Mouse (Mus musculus) liver, embryonic 15.5 days (tissue): Measurements from ENCODE around the gene Akap12. TPM values are rescaled to one million over a fixed set of nuclear protein-coding genes. Genes with fewer than 3 reads are reported as not detected.

Experiments used
- ATAC-seq: fragments of 200-750 bp; cut with Nextera tagmentation; 2 replicates; pipeline ENCODE4 v1.8.0; 2017; ENCODE audit warnings: moderate number of reproducible peaks, mild to moderate bottlenecking, moderate library complexity; ENCODE audit not compliant: insufficient read depth
- H3K27ac ChIP-seq: fragments of 300-500 bp; sonication (generic); replicated peaks from 2 replicates; pipeline ENCODE4 v1.5.1; 2015; ENCODE audit warnings: mild to moderate bottlenecking, inconsistent platforms
- H3K27me3 ChIP-seq: fragments of 300-500 bp; sonication (generic); 2 replicates; pipeline ENCODE4 v1.6.1; 2015; ENCODE audit warnings: mild to moderate bottlenecking, inconsistent platforms
- H3K36me3 ChIP-seq: fragments of 300-500 bp; sonication (generic); replicated peaks from 2 replicates; pipeline ENCODE4 v1.6.1; 2015; ENCODE audit warnings: moderate library complexity, mild to moderate bottlenecking, inconsistent platforms
- H3K4me1 ChIP-seq: fragments of 300-500 bp; sonication (generic); replicated peaks from 2 replicates; pipeline ENCODE4 v1.6.1; 2015; ENCODE audit warnings: inconsistent platforms
- H3K4me2 ChIP-seq: fragments of 300-500 bp; sonication (generic); 2 replicates; pipeline ENCODE4 v1.6.1; 2015; ENCODE audit warnings: moderate library complexity, mild to moderate bottlenecking, inconsistent platforms
- H3K4me3 ChIP-seq: fragments of 300-500 bp; sonication (generic); replicated peaks from 2 replicates; pipeline ENCODE4 v1.5.1; 2015; ENCODE audit warnings: mild to moderate bottlenecking, inconsistent platforms
- H3K9ac ChIP-seq: fragments of 300-500 bp; sonication (generic); 2 replicates; pipeline ENCODE4 v1.6.1; 2015; ENCODE audit warnings: moderate library complexity, mild to moderate bottlenecking, inconsistent platforms
- H3K9me3 ChIP-seq: fragments of 300-500 bp; sonication (generic); replicated peaks from 2 replicates; pipeline ENCODE4 v1.6.1; 2016; ENCODE audit warnings: inconsistent platforms
- WGBS: fragments of 180-500 bp; shearing (Covaris S2); methylation state at CpG from one replicate; pipeline ENCODE4 v1.1.7; 2015; ENCODE audit warnings: mixed read lengths; ENCODE audit not compliant: insufficient replicate concordance; 5-methylcytosine and 5-hydroxymethylcytosine counted together
- polyA plus RNA-seq: library from polyadenylated mRNA; unstranded; fragments of >200 nt; fragmentation: Nextera tagmentation; extraction: Ambion mirVana; gene quantifications from 2 replicates; pipeline ENCODE4 v1.2.1, GENCODE M21; 2015

Akap12 gene
- polyA plus RNA-seq, 1 experiment from 2014 or later, result 3.9 TPM

DNA sequence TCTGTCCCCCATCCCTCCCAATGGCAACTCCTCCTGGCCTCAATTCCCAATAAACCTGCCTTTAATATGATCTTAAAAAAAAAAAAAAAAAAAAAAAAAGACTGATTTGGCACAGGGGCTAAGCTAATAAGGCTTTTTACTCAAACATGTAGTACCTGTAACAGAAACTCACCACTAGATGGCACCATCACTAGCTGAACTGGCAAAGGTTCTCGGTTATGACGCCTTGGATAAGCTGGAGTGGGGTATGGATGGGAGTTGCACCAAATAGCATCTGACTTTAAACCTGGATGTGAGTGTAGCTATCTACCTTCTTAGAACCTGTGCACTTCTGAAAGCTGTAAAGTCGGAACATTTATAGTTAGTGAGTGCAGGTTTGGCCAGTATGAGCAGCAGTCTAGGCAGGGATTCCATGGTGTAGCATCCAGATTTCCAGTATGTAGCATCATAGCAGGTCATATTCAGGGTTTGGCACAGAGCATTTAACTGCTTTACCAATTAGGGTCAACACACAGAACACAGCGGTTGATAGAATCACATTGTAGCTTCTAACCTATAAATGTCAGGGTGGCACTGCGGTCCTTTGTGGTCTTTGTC, 138.8 kb downstream of the Akap12 start:
- Histone ChIP-seq H3K4me3 (no peak overlapping the region), H3K9me3 (no peaks in the 10 kb centered on the region), H3K4me2 (no peak overlapping the region), H3K27me3 (no peaks in the 10 kb centered on the region), H3K9ac (no peak overlapping the region), H3K4me1 (peaks cover 7% of the 10 kb centered on the region; the same call in 1 of the 2 replicates), H3K36me3 (peaks cover 42% of the 10 kb centered on the region), H3K27ac (no peak overlapping the region)
- WGBS, result 61% methylated on average over 5 of the region's 5 CpGs
- ATAC-seq, result no peak

DNA sequence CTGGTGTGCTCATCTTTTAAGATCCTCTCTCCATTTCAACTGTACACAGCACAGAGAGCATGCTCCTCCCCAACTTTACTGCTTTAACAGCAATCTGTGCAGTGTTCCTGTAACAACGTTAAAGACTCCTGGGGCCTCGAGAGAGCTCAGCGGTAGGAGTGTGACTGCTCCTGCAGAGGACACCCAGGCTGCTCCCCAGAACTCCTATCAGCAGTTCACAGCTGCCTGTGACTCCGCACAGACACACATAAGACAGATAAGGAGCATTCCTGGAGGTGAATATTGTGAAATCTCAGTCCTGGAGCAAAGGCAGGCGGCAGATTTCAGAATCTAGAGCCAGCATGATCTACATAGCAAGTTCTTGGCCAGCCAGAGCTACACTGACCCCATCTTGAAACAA, 139.3 kb downstream of the Akap12 start:
- peak; percentile 78 for ATAC-seq
- WGBS, result 12% methylated on average over 5 of the region's 5 CpGs
- no peak overlapping the region for H3K9ac ChIP-seq

DNA sequence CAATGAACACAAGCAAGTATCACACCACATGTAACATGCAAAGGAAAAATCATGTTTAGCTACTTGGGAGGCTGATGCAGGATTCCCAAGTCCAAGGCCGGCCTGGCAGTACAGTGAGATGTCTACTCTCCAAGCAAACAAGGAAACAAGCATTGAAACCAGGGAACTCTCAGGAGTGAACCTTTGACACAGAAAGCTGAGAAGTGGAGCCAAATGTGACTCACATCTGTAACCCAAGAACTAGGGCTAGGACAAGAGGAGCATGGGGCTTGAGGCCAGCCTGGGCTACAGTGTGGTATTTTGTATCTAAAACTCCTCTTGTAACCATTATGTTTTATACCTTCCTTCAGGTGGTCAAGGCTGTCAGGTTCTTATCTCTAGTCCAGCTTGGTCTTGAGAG, 141.0 kb downstream of the Akap12 start:
- H3K27ac ChIP-seq, result no peak overlapping the region
- no peak overlapping the region for H3K4me2 ChIP-seq
- H3K9ac ChIP-seq, result no peak overlapping the region
- H3K27me3 ChIP-seq, result no peaks in the 10 kb centered on the region
- no peak overlapping the region for H3K4me3 ChIP-seq
- 77% methylated on average over 1 of the region's 1 CpGs for WGBS
- no peak for ATAC-seq
- peaks cover 55% of the 10 kb centered on the region for H3K36me3 ChIP-seq
- H3K4me1 ChIP-seq, result peaks cover 7% of the 10 kb centered on the region; the same call in 1 of the 2 replicates
- no peaks in the 10 kb centered on the region for H3K9me3 ChIP-seq

More for the DNA sequence above, 139.3 kb downstream of the Akap12 start:
- no peak overlapping the region for H3K4me3 ChIP-seq
- no peaks in the 10 kb centered on the region for H3K27me3 ChIP-seq
- H3K27ac ChIP-seq, result no peak overlapping the region
- peaks cover 47% of the 10 kb centered on the region for H3K36me3 ChIP-seq
- H3K9me3 ChIP-seq, result no peaks in the 10 kb centered on the region
- no peak overlapping the region for H3K4me2 ChIP-seq
- H3K4me1 ChIP-seq, result peaks cover 7% of the 10 kb centered on the region; the same call in 1 of the 2 replicates

Other genes starting within 250 kb of the Akap12 start
- 3.8 and 4.0 TPM in 2 replicates for gene Zbtb2, start 121.7 kb downstream of the Akap12 start, polyA plus RNA-seq
- 17.2 and 19.0 TPM in 2 replicates for gene Rmnd1, start 166.0 kb downstream of the Akap12 start, polyA plus RNA-seq
- 12.5 and 12.6 TPM in 2 replicates for gene Armt1, start 166.1 kb downstream of the Akap12 start, polyA plus RNA-seq
- not detected in 2 replicates for gene Ccdc170, start 216.1 kb downstream of the Akap12 start, polyA plus RNA-seq